Mouse (Mus musculus) limb, embryonic 11.5 days (tissue): Measurements from ENCODE around the gene Nt5c2. TPM values are rescaled to one million over a fixed set of nuclear protein-coding genes. Genes with fewer than 3 reads are reported as not detected.

Experiments used
- ATAC-seq: fragments of 200-750 bp; cut with Nextera tagmentation; 2 replicates; pipeline ENCODE4 v1.8.0; 2017; ENCODE audit warnings: low read depth; ENCODE audit not compliant: insufficient number of reproducible peaks, low FRiP score, low TSS enrichment
- DNase-seq: peaks from one replicate; pipeline ENCODE4 v3.0.0-alpha.2; 2015; ENCODE audit warnings: low spot score
- H3K27ac ChIP-seq: fragments of 300-500 bp; sonication (generic); replicated peaks from 2 replicates; pipeline ENCODE4 v1.5.1; 2014; ENCODE audit warnings: low read depth, mild to moderate bottlenecking, low read length
- H3K27me3 ChIP-seq: fragments of 300-500 bp; sonication (generic); 2 replicates; pipeline ENCODE4 v1.6.1; 2014; ENCODE audit warnings: mild to moderate bottlenecking, low read length, mixed read lengths; ENCODE audit not compliant: control insufficient read depth, insufficient read depth
- H3K36me3 ChIP-seq: fragments of 300-500 bp; sonication (generic); 2 replicates; pipeline ENCODE4 v1.6.1; 2014; ENCODE audit warnings: mild to moderate bottlenecking, low read length, moderate library complexity, mixed read lengths; ENCODE audit not compliant: control insufficient read depth, insufficient read depth
- H3K4me1 ChIP-seq: fragments of 300-500 bp; sonication (generic); 2 replicates; pipeline ENCODE4 v1.6.1; 2014; ENCODE audit warnings: low read length, mixed read lengths; ENCODE audit not compliant: control insufficient read depth, insufficient read depth
- H3K4me2 ChIP-seq: fragments of 300-500 bp; sonication (generic); 2 replicates; pipeline ENCODE4 v1.6.1; 2014; ENCODE audit warnings: low read depth, mild to moderate bottlenecking, moderate library complexity; ENCODE audit not compliant: severe bottlenecking
- H3K4me3 ChIP-seq: fragments of 300-500 bp; sonication (generic); 2 replicates; pipeline ENCODE4 v1.5.1; 2014; ENCODE audit warnings: low read depth, low read length
- H3K9ac ChIP-seq: fragments of 300-500 bp; sonication (generic); 2 replicates; pipeline ENCODE4 v1.6.1; 2014; ENCODE audit warnings: mild to moderate bottlenecking, low read length
- H3K9me3 ChIP-seq: fragments of 300-500 bp; sonication (generic); 2 replicates; pipeline ENCODE4 v1.6.1; 2016; ENCODE audit warnings: low read length; ENCODE audit not compliant: control insufficient read depth
- WGBS: fragments of 180-500 bp; shearing (Covaris S2); extraction: QIAGEN DNeasy Blood & Tissue Kit; methylation state at CpG from one replicate; pipeline ENCODE4 v1.1.7; 2014; 5-methylcytosine and 5-hydroxymethylcytosine counted together
- polyA plus RNA-seq: library from polyadenylated mRNA; unstranded; fragments of >200 nt; fragmentation: Nextera tagmentation; extraction: Ambion mirVana; gene quantifications from 2 replicates; pipeline ENCODE4 v1.2.1, GENCODE M21; 2014

Nt5c2 gene
- polyA plus RNA-seq, 1 experiment from 2014 or later: 94.6 TPM

GRCm38 (mm10) chr19:46875790-46876189 lies 139.2 kb downstream of the Nt5c2 start:
- no peaks in the 10 kb centered on the region for H3K27me3 ChIP-seq
- H3K9me3 ChIP-seq: no peaks in the 10 kb centered on the region
- no peak overlapping the region for H3K4me3 ChIP-seq
- H3K4me1 ChIP-seq: no peaks in the 10 kb centered on the region
- peak; percentile 88 for DNase-seq
- H3K36me3 ChIP-seq: no peaks in the 10 kb centered on the region
- no peak overlapping the region for H3K9ac ChIP-seq
- H3K27ac ChIP-seq: no peak overlapping the region
- no peak overlapping the region for H3K4me2 ChIP-seq
- ATAC-seq: no peak
- WGBS: 47% methylated on average over 12 of the region's 12 CpGs

- Histone ChIP-seq H3K4me2 (no peak overlapping the region), H3K4me3 (no peak overlapping the region), H3K9me3 (no peaks in the 10 kb centered on the region), H3K27me3 (no peaks in the 10 kb centered on the region), H3K9ac (no peak overlapping the region), H3K36me3 (no peaks in the 10 kb centered on the region), H3K4me1 (no peaks in the 10 kb centered on the region), H3K27ac (no peak overlapping the region)
- DNase-seq: no peak
- WGBS: 82% methylated on average over 3 of the region's 3 CpGs
- ATAC-seq: no peak
These were observed 141.0 kb downstream of the Nt5c2 start for GRCm38 (mm10) chr19:46873924-46874323.

GRCm38 (mm10) chr19:46871651-46872050 lies 143.3 kb downstream of the Nt5c2 start:
- H3K27me3 ChIP-seq: no peaks in the 10 kb centered on the region
- no peaks in the 10 kb centered on the region for H3K4me1 ChIP-seq
- H3K36me3 ChIP-seq: no peaks in the 10 kb centered on the region
- no peak overlapping the region for H3K4me2 ChIP-seq
- DNase-seq: no peak
- no peak overlapping the region for H3K4me3 ChIP-seq
- 78% methylated on average over 7 of the region's 7 CpGs for WGBS
- no peak overlapping the region for H3K27ac ChIP-seq
- H3K9me3 ChIP-seq: no peaks in the 10 kb centered on the region
- H3K9ac ChIP-seq: no peak overlapping the region
- ATAC-seq: no peak

GRCm38 (mm10) chr19:46871096-46871495 lies 143.9 kb downstream of the Nt5c2 start:
- no peak overlapping the region for H3K27ac ChIP-seq
- H3K9ac ChIP-seq: no peak overlapping the region
- H3K4me2 ChIP-seq: no peak overlapping the region
- H3K9me3 ChIP-seq: no peaks in the 10 kb centered on the region
- H3K36me3 ChIP-seq: no peaks in the 10 kb centered on the region
- H3K27me3 ChIP-seq: no peaks in the 10 kb centered on the region
- DNase-seq (no peak), ATAC-seq (no peak)
- H3K4me1 ChIP-seq: no peaks in the 10 kb centered on the region
- 93% methylated on average over 4 of the region's 4 CpGs for WGBS
- H3K4me3 ChIP-seq: no peak overlapping the region

GRCm38 (mm10) chr19:46869526-46869925 lies 145.4 kb downstream of the Nt5c2 start:
- H3K4me2 ChIP-seq: no peak overlapping the region
- no peaks in the 10 kb centered on the region for H3K27me3 ChIP-seq
- no peaks in the 10 kb centered on the region for H3K36me3 ChIP-seq
- WGBS: 12% methylated on average over 6 of the region's 6 CpGs
- no peak overlapping the region for H3K4me3 ChIP-seq
- no peaks in the 10 kb centered on the region for H3K4me1 ChIP-seq
- no peak overlapping the region for H3K27ac ChIP-seq
- no peaks in the 10 kb centered on the region for H3K9me3 ChIP-seq
- H3K9ac ChIP-seq: no peak overlapping the region
- DNase-seq (peak; percentile 88), ATAC-seq (0 out of 2 replicates have a peak, but pooled peaks have one; percentile 31)

GRCm38 (mm10) chr19:46869049-46869448 lies 145.9 kb downstream of the Nt5c2 start:
- WGBS: 61% methylated on average over 11 of the region's 11 CpGs

GRCm38 (mm10) chr19:46865381-46865780 lies 149.6 kb downstream of the Nt5c2 start:
- Histone ChIP-seq H3K4me2 (no peak overlapping the region), H3K9me3 (no peaks in the 10 kb centered on the region), H3K36me3 (no peaks in the 10 kb centered on the region), H3K9ac (no peak overlapping the region), H3K27me3 (no peaks in the 10 kb centered on the region), H3K4me3 (no peak overlapping the region), H3K4me1 (no peaks in the 10 kb centered on the region), H3K27ac (no peak overlapping the region)
- DNase-seq (no peak), ATAC-seq (no peak)
- 97% methylated on average over 4 of the region's 4 CpGs for WGBS

More at GRCm38 (mm10) chr19:46869049-46869448, 145.9 kb downstream of the Nt5c2 start:
- Histone ChIP-seq H3K4me3 (no peak overlapping the region), H3K4me1 (no peaks in the 10 kb centered on the region), H3K36me3 (no peaks in the 10 kb centered on the region), H3K27ac (no peak overlapping the region), H3K27me3 (no peaks in the 10 kb centered on the region), H3K9ac (no peak overlapping the region), H3K9me3 (no peaks in the 10 kb centered on the region), H3K4me2 (no peak overlapping the region)
- DNase-seq (no peak), ATAC-seq (no peak)

- 62% methylated on average over 6 of the region's 6 CpGs for WGBS
These were observed 150.1 kb downstream of the Nt5c2 start for GRCm38 (mm10) chr19:46864731-46865331.

GRCm38 (mm10) chr19:46864079-46864478 lies 150.9 kb downstream of the Nt5c2 start:
- Histone ChIP-seq H3K27me3 (no peaks in the 10 kb centered on the region), H3K4me3 (no peak overlapping the region), H3K36me3 (no peaks in the 10 kb centered on the region), H3K4me2 (no peak overlapping the region), H3K9ac (no peak overlapping the region), H3K27ac (no peak overlapping the region), H3K4me1 (no peaks in the 10 kb centered on the region), H3K9me3 (no peaks in the 10 kb centered on the region)
- DNase-seq (no peak), ATAC-seq (no peak)
- WGBS: 45% methylated on average over 6 of the region's 6 CpGs

More at GRCm38 (mm10) chr19:46864731-46865331, 150.1 kb downstream of the Nt5c2 start:
- no peaks in the 10 kb centered on the region for H3K4me1 ChIP-seq
- no peak overlapping the region for H3K9ac ChIP-seq
- no peak overlapping the region for H3K4me2 ChIP-seq
- no peak overlapping the region for H3K4me3 ChIP-seq
- DNase-seq (no peak), ATAC-seq (no peak)
- H3K27ac ChIP-seq: no peak overlapping the region
- no peaks in the 10 kb centered on the region for H3K27me3 ChIP-seq
- no peaks in the 10 kb centered on the region for H3K36me3 ChIP-seq
- H3K9me3 ChIP-seq: no peaks in the 10 kb centered on the region
